Mouse (Mus musculus) thymus, postnatal 14 days (tissue): Measurements from ENCODE around the gene Dhrs3.

Experiments used
- DNase-seq: peaks from one replicate; pipeline ENCODE4 v3.0.0; 2021

Gene Dhrs3

DNA sequence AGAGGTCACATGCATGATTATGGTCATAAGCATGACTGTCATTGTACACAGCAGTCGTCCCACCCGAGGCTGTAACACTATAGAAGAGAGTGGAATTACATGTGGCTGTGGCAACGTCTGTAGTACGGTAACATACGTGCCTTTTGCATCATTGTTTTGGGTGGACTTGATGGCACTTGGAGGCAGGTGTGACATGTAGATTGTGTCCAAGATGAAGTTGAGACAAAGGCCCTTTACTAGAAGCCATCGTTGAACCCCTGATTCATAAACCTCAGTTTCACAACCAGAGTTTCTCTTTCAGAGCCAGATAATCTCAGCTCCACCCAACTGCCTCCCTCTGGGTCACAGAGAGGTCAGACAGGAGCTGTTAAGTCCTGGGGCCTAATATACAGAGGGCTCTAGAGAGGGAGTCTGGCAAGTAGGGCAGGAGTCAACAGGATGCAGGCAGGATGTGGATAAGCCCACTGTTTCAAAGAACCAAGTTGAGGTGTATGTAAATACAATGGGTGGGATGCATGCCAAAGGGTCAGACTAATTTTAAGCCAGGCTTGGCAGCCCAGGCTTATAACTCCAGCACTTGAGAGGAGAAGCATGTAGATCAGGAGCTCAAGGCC lies 5.5 kb downstream of the Dhrs3 start:
- DNase-seq: no peak

DNA sequence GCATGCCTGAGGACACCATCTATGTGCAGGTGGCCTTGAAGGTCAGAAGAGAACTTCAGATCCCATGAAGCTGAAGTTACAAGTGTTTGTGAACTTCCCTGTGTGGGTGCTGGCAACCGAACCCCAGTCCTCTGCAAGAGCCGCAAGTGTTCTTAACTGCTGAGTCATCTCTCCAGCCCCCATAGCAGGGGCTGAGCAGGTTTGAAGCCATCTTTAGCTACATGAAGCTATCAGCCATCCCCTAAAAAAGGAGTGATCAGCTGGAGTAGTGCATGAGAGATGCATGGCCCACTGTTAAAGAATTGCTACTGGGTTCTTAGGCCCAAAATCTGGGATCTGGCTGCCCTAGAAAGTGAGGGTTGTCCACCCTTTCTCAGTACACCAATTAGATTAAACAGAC lies 6.1 kb downstream of the Dhrs3 start:
- no peak for DNase-seq

GRCm38 (mm10) chr4:144901561-144902111 lies 9.0 kb downstream of the Dhrs3 start:
- peak; percentile 38 for DNase-seq

- no peak for DNase-seq
These were observed 10.5 kb downstream of the Dhrs3 start for GRCm38 (mm10) chr4:144903088-144903487.

DNA sequence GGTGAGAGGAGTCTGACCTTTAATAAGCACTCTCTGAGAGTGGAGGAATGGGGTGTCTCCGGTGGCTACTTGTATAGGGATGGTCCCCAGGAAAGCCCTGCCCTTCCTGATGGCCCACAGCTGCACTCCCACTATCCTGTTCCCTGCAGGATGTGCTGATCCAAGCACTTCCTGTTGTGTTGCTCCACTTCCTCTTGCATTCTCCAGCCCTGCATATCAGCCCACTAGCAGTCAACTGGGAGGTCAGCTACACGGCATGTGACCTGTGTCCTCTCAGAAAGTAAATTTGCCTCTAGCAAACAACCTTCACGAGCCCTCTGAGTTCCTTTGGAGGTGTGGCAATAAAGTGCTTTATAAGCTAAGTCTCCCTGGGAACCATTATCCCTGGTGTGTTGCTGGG lies 11.3 kb downstream of the Dhrs3 start:
- no peak for DNase-seq

GRCm38 (mm10) chr4:144905128-144905527 lies 12.5 kb downstream of the Dhrs3 start:
- no peak for DNase-seq

DNA sequence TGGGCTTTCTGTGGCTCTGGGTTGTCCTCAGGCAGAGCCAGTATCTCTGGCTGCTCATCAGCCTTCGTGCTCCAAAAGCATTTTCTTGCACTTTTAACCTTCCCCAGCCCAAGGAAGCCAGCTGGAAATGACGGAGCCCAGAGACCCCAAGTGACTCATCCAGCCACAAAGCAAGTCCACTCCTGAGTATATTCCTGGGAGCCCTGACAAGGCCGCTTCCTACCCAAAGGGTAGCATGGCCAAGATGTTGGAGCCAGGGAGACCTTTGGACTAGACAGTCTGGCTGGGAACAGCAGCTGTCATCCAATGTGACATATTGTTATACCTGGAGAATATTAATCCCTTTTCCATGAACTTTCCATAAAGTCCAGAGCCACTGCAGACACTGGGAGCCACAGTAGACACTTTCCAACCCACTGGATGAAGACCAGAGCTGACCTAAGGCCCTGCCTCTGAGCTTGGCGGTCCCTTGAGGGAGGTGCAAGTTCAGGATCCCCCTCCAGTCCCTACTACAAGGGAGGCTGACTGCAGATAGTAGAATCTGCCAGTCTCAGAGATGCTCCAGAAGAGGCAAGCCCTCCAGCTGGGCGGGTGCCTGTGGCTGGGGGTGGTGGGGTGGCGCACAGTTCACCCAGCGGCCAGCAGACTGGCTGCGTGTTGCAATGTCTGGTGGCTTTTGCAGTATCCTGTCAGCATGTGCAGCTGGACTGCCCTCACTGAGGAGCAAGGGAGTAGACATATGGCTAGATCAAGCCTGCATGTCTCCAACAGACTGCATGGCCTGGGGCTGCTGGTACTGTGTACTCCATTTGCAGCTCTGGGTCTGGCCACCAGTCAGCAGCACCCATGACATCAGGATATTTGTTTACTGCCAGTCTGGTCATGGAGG lies 13.6 kb downstream of the Dhrs3 start:
- peak; percentile 15 for DNase-seq

GRCm38 (mm10) chr4:144906978-144907703 lies 14.5 kb downstream of the Dhrs3 start:
- DNase-seq: no peak

- DNase-seq: no peak
These were observed 16.2 kb downstream of the Dhrs3 start for GRCm38 (mm10) chr4:144908825-144909224.

- DNase-seq: no peak
These were observed 17.7 kb downstream of the Dhrs3 start for GRCm38 (mm10) chr4:144910281-144910680.

- DNase-seq: no peak
These were observed 20.9 kb downstream of the Dhrs3 start for GRCm38 (mm10) chr4:144913298-144914152.

GRCm38 (mm10) chr4:144916520-144916919 lies 23.9 kb downstream of the Dhrs3 start:
- no peak for DNase-seq

DNA sequence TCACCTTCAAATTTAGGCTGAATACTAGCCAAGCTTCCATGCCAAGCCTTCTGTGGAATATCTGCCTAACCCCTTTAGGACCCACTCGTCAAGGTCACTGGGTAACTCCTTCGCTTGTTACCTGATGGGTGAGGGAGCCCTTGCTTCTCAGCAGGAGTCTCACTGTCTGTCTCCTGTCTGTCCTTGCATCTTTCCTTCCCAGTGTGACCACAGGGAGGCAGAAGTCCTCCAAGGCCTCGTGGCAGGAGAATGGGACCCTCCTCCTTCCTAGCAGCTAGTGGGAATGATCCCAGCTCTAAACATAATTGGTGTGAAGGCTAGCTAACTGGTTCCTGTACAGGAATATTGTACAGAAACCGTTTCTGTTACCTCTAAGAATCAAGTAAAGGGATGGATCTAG lies 24.5 kb downstream of the Dhrs3 start:
- DNase-seq: peak; percentile 16

DNA sequence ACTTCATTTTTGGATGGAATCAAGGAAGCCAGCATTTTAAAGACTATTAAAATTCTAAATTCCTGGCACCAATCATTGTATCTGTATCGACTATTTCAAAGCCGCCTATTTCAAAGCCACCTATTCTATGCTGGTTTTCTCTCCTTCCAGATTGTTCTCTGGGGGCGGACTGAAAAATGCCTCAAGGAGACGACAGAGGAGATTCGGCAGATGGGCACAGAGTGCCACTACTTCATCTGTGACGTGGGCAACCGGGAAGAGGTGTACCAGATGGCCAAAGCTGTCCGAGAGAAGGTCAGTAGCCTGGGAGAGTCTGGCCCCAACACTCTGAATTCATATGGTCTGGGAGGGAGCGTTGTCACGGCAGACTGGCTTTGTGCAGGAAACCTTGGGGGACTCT lies 25.9 kb downstream of the Dhrs3 start:
- no peak for DNase-seq

GRCm38 (mm10) chr4:144928693-144929436 lies 36.2 kb downstream of the Dhrs3 start:
- DNase-seq: no peak

DNA sequence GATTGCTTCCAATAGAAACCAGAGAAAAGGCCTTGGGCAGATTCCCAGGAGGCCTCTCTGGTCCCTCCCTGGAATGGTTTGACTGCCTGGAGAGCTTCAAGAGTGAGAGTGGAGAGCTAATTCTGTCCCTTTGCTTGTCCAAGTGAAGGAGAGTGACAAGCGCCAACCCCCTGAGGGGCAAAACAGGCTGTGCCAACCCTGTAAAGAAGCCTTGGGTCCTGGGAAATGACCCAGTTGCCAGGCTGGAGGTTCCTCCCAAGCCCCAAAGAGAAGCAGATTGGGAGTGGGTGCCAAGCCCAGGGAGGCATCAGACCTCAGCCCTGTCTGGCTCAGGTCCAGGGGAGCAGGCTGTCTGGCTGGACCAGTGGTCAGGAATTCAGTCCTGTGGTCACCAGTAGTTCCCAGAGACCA lies 37.2 kb downstream of the Dhrs3 start:
- DNase-seq: no peak

- no peak for DNase-seq
These were observed 37.7 kb downstream of the Dhrs3 start for GRCm38 (mm10) chr4:144930366-144930765.

GRCm38 (mm10) chr4:144931167-144931566 lies 38.5 kb downstream of the Dhrs3 start:
- no peak for DNase-seq

DNA sequence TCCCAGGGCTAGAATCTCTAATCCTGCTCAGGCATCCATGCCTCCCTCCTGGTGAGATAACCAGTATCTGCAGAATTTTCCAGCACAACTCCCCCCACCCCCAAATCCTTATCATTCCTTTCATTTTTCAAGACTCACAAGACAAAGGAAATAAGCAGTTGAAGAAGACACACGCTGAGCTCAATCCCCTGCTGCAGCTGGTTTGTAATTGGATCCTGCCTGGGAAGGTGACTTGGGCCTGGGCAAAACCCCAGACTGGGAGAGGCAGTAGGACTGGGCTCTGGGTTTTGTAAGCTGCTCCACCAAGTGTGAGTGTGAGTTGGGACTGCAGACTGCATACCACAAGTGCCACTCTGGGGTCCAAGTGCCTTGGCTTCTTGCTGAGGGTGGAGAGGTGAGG lies 41.9 kb downstream of the Dhrs3 start:
- DNase-seq: no peak

GRCm38 (mm10) chr4:144936563-144937154 lies 44.0 kb downstream of the Dhrs3 start:
- DNase-seq: no peak

GRCm38 (mm10) chr4:144939847-144940411 lies 47.3 kb downstream of the Dhrs3 start:
- no peak for DNase-seq
